Mouse (Mus musculus): ENCODE measurements at regions not wholly inside any gene's neighbourhood (a gene's known extent, or its start where the extent isn't known, plus 50 kb on each side); places are given as distances from the start of the nearest gene placed in this dataset.
A peak's percentile ranks its signal among the peaks of the same experiment; 100 is the strongest.

GRCm38 (mm10) chr8:60372681-60373398 lies 130.2 kb downstream of the Gm10283 start:
- no peak for DNase-seq (ENCODE audit: low spot score)
- H3K36me3 ChIP-seq (ENCODE audit: control insufficient read depth, insufficient read depth, low read length) = no peaks in the 10 kb centered on the region
- no peaks in the 10 kb centered on the region for H3K9me3 ChIP-seq (ENCODE audit: control insufficient read depth, low read length)
- H3K27ac ChIP-seq (replicated peaks) = no peak overlapping the region
- no peaks in the 10 kb centered on the region for H3K4me1 ChIP-seq (replicated peaks; ENCODE audit: control insufficient read depth, insufficient read depth)
- no peak for ATAC-seq (ENCODE audit: low FRiP score, low TSS enrichment)
- no peak overlapping the region for H3K4me3 ChIP-seq (ENCODE audit: low read depth, low read length)
- TF ChIP-seq CTCF (IDR thresholded peaks at IDR 0.05; ENCODE audit: low read depth) (no peak), EP300 (optimal IDR thresholded peaks at IDR 0.05) (no peak)
- 96% methylated on average over 9 of the region's 9 CpGs for WGBS
- no peaks in the 10 kb centered on the region for H3K27me3 ChIP-seq (ENCODE audit: control insufficient read depth, insufficient read depth, low read length)
- H3K4me2 ChIP-seq (replicated peaks; ENCODE audit: low read depth) = no peak overlapping the region
- no peak overlapping the region for H3K9ac ChIP-seq (ENCODE audit: low read length)

- no peak for DNase-seq (ENCODE audit: low spot score)
- ATAC-seq (ENCODE audit: low FRiP score, low TSS enrichment) = no peak
- no peak overlapping the region for H3K9ac ChIP-seq (ENCODE audit: low read length)
- H3K27me3 ChIP-seq (ENCODE audit: control insufficient read depth, insufficient read depth, low read length) = no peaks in the 10 kb centered on the region
- H3K27ac ChIP-seq (replicated peaks) = no peak overlapping the region
- no peak overlapping the region for H3K4me3 ChIP-seq (ENCODE audit: low read depth, low read length)
- H3K36me3 ChIP-seq (ENCODE audit: control insufficient read depth, insufficient read depth, low read length) = no peaks in the 10 kb centered on the region
- 38% methylated on average over 2 of the region's 2 CpGs for WGBS
- H3K9me3 ChIP-seq (ENCODE audit: control insufficient read depth, low read length) = no peaks in the 10 kb centered on the region
- no peaks in the 10 kb centered on the region for H3K4me1 ChIP-seq (replicated peaks; ENCODE audit: control insufficient read depth, insufficient read depth)
- TF ChIP-seq EP300 (optimal IDR thresholded peaks at IDR 0.05) = no peak
- no peak for TF ChIP-seq CTCF (IDR thresholded peaks at IDR 0.05; ENCODE audit: low read depth)
- no peak overlapping the region for H3K4me2 ChIP-seq (replicated peaks; ENCODE audit: low read depth)
Measured at GRCm38 (mm10) chr8:60348291-60348690, 154.7 kb downstream of the Gm10283 start.

DNA sequence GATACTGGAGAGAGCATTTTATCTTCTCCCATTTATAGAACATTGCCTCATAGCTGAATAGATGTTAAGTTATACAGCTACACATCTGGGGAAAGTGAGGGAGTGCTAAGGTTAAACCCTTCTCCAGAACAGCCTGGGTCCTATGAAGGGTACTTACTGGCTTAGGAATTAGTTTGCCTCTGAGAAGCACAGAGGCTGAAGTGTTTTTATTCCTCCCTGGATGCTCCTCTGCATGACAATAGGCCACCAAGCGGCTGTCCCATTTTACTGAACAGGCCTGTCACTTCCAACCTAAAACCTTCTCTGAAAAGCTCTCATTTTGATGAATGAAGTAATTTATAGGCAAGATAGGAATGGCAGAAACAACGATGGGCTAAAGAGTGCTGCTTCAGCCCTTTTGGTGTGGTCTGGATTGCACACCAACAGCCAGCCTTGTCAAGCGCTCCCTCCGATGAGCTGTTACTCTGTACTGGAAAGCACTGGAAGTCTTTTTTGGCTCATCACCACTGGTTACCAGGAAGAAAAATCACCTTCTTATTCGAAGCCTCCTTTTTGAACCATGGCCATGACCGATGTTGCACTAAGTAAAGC lies 157.1 kb downstream of the Gm10283 start:
- no peaks in the 10 kb centered on the region for H3K9me3 ChIP-seq (ENCODE audit: control insufficient read depth, low read length)
- no peaks in the 10 kb centered on the region for H3K4me1 ChIP-seq (replicated peaks; ENCODE audit: control insufficient read depth, insufficient read depth)
- ATAC-seq (ENCODE audit: low FRiP score, low TSS enrichment) = no peak
- no peak for DNase-seq (ENCODE audit: low spot score)
- no peaks in the 10 kb centered on the region for H3K27me3 ChIP-seq (ENCODE audit: control insufficient read depth, insufficient read depth, low read length)
- no peak overlapping the region for H3K27ac ChIP-seq (replicated peaks)
- H3K4me3 ChIP-seq (ENCODE audit: low read depth, low read length) = no peak overlapping the region
- no peak overlapping the region for H3K9ac ChIP-seq (ENCODE audit: low read length)
- H3K36me3 ChIP-seq (ENCODE audit: control insufficient read depth, insufficient read depth, low read length) = no peaks in the 10 kb centered on the region
- H3K4me2 ChIP-seq (replicated peaks; ENCODE audit: low read depth) = no peak overlapping the region
- 63% methylated on average over 6 of the region's 6 CpGs for WGBS
- TF ChIP-seq CTCF (IDR thresholded peaks at IDR 0.05; ENCODE audit: low read depth) (no peak), EP300 (optimal IDR thresholded peaks at IDR 0.05) (no peak)

DNA sequence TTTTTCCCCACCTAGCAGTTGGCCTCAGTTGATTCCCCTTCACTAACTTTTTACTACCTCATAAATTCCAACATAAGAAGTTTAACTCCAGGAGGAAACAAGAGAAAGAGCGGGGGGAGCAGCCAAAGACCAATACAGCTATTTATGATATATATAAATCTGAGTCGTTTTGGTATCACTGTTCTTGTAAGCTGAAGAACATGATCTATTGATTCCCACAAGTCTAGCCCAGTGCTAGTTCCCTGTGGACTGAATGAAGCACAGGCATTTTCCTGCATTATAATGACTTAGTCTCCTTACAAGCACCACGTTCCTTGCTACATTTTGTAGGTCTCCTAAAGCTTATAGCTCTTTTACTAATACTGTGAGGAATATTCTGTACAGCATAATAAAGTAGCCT lies 187.5 kb downstream of the Gm10283 start:
- Histone ChIP-seq H3K36me3 (ENCODE audit: control insufficient read depth, insufficient read depth, low read length) (no peaks in the 10 kb centered on the region), H3K9me3 (ENCODE audit: control insufficient read depth, low read length) (no peaks in the 10 kb centered on the region), H3K4me1 (replicated peaks; ENCODE audit: control insufficient read depth, insufficient read depth) (no peaks in the 10 kb centered on the region), H3K27me3 (ENCODE audit: control insufficient read depth, insufficient read depth, low read length) (no peaks in the 10 kb centered on the region), H3K4me3 (ENCODE audit: low read depth, low read length) (no peak overlapping the region), H3K27ac (replicated peaks) (no peak overlapping the region), H3K9ac (ENCODE audit: low read length) (no peak overlapping the region), H3K4me2 (replicated peaks; ENCODE audit: low read depth) (no peak overlapping the region)
- TF ChIP-seq EP300 (optimal IDR thresholded peaks at IDR 0.05) (no peak), CTCF (IDR thresholded peaks at IDR 0.05; ENCODE audit: low read depth) (no peak)
- no peak for DNase-seq (ENCODE audit: low spot score)
- 41% methylated on average over 3 of the region's 3 CpGs for WGBS
- ATAC-seq (ENCODE audit: low FRiP score, low TSS enrichment) = no peak

- no peak for DNase-seq (ENCODE audit: low spot score)
- Histone ChIP-seq H3K27ac (replicated peaks) (no peak overlapping the region), H3K36me3 (ENCODE audit: control insufficient read depth, insufficient read depth, low read length) (no peaks in the 10 kb centered on the region), H3K4me3 (ENCODE audit: low read depth, low read length) (no peak overlapping the region), H3K9me3 (ENCODE audit: control insufficient read depth, low read length) (no peaks in the 10 kb centered on the region), H3K4me2 (replicated peaks; ENCODE audit: low read depth) (no peak overlapping the region), H3K4me1 (replicated peaks; ENCODE audit: control insufficient read depth, insufficient read depth) (no peaks in the 10 kb centered on the region), H3K27me3 (ENCODE audit: control insufficient read depth, insufficient read depth, low read length) (no peaks in the 10 kb centered on the region), H3K9ac (ENCODE audit: low read length) (no peak overlapping the region)
- no peak for ATAC-seq (ENCODE audit: low FRiP score, low TSS enrichment)
- WGBS = 64% methylated on average over 8 of the region's 8 CpGs
- peak; percentile 18; the same call in 1 of the 2 replicates for TF ChIP-seq CTCF (IDR thresholded peaks at IDR 0.05; ENCODE audit: low read depth)
- no peak for TF ChIP-seq EP300 (optimal IDR thresholded peaks at IDR 0.05)
Measured at GRCm38 (mm10) chr8:60313977-60314854, 188.8 kb downstream of the Gm10283 start.

Measured in stomach, postnatal 0 days (tissue).